Mouse (Mus musculus) yolk sac, embryonic 10.5 days (tissue): ENCODE measurements at regions not wholly inside any gene's neighbourhood (a gene's known extent, or its start where the extent isn't known, plus 50 kb on each side); places are given as distances from the start of the nearest gene placed in this dataset.
A peak's percentile ranks its signal among the peaks of the same experiment; 100 is the strongest.

Experiments
- DNase-seq: peaks from one replicate; pipeline ENCODE4 v3.0.0-alpha.2; 2017; ENCODE audit warnings: low spot score

DNA sequence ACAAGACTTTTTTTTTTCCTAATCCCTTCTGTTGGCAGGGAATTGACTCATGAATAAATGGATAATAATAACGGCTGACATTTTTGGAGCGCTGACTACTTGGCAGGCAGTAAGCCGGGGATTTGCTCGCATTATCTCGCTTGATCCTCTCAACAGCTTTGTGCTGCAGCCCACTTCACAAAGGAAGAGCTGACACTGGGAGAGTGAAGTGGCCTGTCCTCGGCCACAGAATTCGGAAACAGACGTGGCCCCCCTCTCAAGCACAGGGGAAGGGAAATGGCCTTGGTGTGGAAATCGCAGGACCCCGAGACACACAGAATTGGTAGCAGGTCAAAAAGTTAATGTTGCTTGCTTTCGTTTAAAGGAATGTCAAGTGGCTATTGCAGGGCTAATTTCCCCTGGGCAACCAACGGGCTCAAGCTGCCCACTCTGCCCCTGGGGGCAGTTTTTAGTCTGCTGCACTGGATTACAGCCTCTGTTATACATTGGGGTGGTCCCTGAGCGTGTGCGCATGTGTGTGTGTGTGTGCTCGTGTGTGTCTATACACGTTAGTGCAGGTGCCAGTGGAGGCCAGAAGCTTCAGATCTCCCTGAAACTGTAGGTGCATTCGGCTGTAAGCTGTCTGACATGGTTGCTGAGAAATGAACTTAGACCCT is 483.1 kb downstream of the Plcl1 start:
- DNase-seq, result no peak

DNA sequence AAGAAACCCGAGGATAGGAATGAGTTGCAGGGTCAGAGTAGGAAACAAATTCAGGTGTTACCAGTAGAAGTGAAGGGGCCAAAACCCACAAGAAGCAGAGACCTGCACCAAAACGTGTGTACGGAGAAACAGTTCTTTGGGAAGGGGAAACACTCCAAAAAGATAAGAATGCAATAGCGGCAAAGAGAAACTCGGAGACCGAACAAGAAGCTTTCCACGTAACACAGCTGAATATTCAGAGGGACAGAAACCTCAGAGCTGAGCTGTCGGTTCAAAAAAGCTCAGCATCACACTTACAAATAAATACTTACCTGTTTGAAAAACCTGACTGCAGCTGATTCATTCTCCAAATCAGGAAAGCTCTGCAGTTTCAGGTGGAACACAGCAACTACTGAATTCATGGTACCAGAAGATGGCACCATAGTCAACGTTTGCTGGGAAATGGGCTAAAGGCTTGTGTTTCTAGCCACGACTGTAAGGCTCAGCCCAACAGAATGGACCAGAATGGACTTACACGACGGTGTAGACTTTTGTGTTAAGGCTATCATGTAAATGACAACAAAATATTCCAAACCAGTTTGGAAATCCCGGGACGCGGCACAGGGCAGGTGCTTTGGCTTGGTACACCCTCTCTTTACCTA is 484.9 kb downstream of the Plcl1 start:
- DNase-seq, result peak; percentile 10

DNA sequence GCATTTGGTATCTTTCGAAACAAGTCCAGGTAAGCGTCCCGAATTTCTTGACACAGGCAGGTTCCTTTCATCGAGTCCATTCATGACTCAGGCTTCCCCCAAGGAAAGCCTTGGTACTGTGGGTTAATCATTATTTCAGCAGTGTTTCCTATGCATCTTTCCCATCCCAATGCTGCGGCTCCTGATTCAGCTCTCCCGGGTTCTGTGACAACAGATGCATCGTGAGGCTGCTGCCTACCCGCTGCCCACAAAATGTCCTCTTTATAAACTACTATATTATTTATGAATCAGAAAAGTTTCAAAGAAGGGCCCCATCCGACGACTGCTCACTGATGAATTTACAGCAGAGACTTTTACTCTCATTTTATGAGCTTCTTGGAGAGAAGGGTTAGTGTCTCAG is 486.2 kb downstream of the Plcl1 start:
- no peak for DNase-seq

DNA sequence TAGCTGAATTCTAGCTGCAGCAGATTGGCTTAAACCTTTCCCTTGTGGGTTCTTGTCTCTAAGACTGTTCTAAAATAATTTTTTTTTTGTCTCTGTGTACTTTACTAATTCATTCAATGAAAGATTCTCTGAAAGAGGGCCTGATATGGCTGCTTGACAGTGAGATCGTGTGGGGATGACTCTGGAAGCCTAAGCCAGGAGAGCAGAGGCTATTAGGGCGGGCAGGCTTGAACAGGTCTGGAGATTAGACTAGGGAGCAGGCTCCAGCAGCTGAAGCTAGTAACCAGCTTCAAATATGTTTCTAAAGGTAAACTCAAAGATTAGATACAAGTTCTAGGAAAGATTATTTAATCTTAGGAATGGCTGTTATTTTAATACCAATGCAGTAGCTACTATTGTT is 491.9 kb downstream of the Plcl1 start:
- no peak for DNase-seq

DNA sequence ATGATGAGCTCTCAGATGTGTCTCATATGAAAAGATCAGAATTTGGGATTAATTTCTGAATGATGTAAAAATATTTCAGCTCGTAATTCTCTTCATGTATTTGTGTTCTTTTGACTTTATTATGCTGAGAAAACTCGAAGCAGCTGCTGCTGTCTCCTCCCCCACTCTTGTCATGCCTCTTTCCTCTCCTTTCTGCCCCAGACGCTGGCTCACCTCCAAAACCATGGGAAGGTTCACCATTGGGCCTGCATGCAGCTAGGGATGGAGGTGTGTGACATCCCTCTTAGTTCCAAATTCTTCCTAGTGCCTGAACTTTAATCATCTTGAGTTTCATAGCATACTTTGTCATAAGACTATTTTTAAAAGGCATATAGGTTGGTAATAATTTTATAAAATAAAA is 492.3 kb downstream of the Plcl1 start:
- DNase-seq, result no peak

DNA sequence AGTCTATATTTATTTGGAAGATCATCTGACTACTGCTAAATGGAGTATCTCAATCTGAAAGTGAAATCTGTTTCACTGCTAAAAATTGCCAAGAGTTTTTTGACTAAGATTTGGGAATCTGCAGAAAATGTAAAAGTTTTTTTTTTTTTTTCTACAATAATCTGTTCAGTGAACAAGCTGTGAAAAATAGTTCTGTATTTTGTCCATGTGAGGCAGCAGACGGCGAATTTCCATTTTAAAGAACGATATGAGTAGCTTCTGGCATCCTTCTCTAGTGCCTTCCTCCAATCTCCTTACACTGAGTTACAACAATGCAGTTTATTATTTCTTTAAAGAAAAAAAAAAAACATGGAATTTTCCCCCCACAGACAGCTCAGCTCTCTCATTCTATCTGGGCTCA is 494.3 kb downstream of the Plcl1 start:
- no peak for DNase-seq

DNA sequence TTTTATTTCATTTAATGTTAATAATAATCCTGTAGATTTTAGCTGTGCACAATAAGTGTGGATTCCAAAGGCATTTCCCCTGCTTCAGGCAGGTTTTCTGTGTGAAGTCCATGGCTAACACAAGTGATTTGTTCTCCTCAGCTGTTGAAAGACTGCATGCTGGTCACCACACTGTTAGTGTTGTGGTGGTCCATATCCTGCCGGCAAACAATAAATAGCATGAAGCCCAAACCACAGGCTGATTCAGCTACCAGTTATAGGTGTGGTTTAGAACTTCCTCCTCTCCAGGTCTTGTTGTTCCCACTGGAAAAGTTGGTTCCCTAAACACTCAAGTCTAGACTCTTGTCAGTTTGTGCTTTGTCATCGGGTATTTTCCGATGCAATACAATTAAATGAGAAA is 497.5 kb downstream of the Plcl1 start:
- DNase-seq, result no peak

DNA sequence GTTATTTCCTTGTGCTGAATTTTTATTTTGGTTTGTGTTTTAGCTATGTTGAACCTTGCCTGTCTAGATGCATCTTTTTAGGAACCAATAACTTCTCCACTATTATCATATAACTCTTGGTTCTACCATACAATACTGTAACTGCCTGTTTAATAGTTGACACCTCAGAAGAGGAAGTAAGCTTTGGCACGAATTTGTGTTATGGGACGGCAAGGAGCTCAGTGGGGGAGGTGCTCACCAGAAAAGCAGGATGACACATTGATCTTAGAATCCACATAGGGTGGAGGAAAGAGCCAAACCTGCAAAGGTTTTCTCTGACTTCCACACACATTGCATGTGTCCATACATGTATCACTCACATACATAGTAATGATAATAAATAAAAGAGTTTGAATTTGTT is 498.9 kb downstream of the Plcl1 start:
- DNase-seq, result no peak

DNA sequence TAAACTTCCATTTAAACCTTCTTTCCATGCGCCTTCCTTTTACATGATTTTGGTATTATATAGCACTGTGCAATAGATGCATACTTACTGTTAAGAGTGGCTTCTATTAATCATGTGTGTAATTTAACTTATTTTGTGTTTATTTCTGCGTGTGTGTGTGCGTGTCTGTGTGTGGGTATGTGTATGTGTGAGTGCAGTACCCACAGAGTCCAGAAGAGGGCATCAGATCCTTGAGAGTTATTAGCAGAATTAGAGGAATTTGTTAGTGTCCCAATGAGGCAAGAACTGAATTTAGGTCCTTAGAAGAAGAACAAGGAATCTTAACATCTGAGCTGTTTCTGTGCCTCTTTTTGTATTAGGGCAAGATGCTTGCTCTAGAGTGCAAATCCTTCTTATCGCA is 499.5 kb downstream of the Plcl1 start:
- DNase-seq, result no peak

DNA sequence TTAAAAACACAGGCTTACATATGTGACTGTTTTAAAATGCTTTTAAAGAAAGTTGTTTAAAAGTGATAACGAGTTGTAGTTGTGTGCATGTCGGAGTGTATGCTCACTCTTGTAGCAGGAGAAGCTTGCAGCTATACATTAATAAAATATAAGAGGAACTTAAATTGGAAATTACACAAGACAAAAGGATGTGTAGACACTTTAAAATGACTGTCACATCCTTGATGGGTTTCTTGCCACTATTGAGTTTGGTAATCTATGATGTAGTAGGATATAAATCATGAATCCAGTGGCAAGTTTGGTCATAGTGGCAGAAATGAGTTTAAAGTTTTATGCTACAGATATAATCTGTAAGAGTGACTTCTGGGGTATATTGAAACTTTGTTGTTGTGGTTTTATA is 504.3 kb downstream of the Plcl1 start:
- no peak for DNase-seq

DNA sequence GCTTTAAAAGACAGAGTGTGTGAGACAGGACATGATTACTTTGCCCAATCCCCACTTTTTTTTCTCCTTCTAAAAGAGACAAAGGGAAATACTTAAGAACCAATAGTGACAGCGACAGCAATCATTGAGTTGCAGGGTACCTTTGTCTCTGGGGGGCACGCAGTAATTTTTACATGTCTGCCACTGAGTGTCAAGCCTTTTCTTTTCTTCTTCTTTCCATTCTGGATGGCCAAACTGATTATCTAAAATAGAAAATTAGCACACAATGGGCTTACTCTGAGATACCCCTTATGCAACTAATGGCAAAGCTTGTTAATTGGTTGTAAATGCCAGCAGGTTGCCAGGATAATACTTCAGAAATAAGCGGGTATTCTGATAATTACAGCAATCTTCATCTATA is 508.6 kb downstream of the Plcl1 start:
- DNase-seq, result no peak

DNA sequence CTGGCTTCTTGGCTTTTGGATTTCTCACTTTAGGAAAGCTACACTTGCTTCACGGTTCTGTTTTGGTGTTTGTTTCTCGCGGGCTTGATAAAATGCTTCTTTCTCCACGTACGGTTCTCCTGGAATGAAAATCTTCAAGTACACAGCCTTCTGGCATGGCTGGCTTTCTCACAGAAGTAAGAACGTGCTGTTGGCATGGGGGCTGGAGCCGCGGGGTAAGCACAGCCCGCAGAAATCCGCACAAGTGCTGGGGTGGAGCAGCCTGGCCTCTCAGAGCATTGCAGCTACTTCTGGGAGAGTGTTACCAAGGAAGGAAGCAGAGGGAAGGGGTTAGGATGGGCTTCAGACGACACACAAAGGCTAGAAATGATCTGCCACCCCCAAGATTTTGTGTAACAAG is 510.2 kb downstream of the Plcl1 start:
- no peak for DNase-seq

DNA sequence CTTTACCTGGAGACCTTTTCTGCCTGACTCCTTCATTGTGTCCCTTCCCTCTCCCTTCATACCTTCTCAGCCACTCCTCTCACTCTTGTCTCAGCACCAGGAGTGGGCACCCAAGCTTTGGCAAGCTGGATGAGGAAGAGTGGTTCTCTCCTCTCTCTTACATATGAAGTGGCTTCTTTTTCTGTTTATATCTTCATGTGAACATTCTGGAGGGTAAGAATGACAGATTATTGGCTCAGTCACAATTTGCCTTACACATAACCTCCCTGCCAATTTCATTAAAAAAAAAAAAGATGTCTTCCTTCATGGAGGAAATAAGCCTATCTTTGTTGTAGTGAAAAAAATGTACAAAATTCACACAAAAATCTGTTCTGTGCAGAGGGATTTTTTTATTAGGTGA is 513.8 kb downstream of the Plcl1 start:
- no peak for DNase-seq

DNA sequence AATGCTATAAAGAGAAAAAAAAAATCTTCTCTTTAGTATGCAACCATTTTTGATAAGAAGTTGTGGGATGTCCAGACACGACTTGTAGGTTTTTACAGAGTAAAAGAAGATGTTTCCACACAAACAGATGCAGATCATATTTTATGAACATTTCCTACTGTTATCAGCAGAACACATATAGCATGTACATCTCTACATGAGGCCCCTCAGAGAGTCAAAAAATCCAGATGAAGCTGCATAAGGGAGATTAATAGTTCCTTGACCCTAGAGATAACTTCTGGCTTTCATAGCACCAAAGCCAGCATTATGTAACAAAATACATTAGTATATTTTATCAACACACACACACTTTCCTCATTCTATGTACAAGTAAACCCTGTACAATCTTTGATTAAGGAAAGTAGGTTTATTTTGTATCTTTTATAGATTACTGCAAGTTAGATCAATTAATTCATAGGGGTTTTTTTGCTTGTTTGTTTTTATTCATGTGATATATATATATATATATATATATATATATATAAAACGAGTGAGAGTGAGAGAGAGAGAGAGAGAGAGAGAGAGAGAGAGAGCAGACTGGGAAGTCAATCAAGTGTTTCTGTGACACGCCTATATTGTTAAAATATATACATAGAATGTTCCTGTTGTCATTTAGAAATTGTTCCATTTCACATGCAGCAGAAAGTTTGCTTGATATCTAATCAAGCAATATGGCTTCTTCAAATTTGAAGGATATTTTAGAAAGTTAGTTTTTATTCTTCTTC is 541.2 kb downstream of the Plcl1 start:
- DNase-seq, result no peak

DNA sequence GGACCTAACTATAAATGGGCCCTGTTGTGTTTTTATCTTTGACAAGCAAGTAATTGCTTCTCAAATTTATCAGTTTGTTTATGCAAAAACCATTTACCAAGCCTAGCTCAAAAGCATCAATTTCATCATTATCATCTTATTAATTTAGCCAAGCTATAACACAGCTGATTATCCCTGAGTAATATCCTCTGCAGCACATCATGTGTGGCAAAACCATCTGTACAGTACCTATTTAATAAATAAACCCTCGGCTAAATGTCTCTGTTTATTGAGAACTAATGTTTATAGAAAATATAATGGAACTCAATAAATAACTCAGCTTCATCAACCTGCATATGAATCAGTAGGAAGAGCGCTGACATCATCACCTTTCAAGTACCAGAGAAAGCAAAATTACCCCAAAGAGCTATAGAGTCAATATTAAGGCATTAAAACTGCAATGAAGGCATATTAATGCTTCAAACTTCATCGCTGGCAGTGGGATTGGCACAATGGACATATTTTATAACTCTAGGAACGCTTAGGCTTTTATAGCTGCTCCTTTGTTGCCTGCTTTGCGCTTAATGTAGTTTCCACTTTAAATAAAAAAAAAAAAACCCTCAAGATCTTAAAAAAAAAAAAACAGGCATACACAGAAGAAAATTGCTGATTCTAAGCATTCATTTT is 542.0 kb downstream of the Plcl1 start:
- no peak for DNase-seq

DNA sequence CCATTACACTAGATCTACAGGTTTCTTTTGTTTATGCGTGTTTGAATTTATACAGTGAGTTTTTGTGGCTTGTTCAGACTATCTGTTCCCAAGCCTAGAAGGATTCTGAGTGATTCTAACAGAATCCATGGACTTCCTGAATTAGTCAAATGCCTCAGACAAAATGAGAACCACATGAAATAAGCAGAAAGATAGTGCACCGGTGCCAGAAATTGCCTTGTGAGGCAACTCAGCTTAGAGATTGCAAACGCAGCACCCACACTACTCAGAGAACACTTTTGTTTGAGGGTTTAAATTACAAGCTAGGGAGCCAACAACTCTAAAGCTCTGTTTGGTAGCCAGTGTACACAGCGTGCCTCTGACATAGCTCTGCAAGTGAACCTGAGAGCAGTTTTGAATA is 543.9 kb downstream of the Plcl1 start:
- no peak for DNase-seq

DNA sequence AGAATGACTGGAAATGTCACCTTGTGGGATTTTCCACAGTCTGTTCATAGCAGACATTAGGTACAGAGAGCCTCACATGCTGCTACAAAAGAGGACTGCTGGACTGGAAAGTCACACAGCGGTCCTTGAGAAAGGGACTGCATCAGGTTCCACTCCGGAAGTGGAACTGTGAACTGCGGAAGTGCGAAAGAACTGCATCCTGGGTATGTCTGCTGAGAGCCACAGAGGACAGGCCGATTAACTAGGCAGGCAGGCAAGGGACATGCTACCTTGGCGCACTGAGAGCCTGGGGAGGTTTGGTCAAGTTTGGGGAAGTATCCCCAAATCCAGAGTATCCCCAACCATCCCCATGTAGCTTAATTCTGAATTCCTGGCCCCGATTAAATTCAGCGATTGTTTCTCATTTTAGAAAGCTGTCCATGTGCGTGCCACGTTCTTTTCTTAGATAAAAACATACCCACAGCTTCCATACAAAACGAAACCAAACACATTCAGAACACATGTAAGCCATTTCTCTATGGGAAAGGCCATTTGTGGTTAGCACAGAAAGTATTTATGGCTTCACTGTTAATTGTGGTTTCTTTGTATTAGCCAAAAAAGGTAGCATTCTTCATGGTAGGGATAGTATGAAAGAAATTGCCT is 552.2 kb downstream of the Plcl1 start:
- no peak for DNase-seq

DNA sequence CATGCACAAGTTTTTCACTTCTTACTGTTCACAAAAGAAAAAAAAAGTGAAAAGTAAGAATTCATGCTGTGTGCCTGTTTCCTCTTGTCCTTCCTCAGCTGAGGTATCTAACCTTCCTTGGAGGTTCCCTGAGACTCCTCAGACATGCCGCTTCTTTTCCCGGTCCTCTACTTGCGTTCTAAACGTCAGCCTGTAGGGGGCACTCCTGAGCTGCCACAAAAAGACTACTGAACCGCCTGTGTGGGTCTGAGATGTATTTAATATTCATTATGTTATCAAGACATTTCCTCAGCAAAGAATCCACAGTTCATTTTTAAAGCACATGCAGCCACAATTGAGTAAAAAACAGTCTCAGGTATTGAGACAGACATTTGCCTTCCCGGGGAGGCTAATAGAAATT is 554.6 kb downstream of the Plcl1 start:
- DNase-seq, result peak; percentile 8

DNA sequence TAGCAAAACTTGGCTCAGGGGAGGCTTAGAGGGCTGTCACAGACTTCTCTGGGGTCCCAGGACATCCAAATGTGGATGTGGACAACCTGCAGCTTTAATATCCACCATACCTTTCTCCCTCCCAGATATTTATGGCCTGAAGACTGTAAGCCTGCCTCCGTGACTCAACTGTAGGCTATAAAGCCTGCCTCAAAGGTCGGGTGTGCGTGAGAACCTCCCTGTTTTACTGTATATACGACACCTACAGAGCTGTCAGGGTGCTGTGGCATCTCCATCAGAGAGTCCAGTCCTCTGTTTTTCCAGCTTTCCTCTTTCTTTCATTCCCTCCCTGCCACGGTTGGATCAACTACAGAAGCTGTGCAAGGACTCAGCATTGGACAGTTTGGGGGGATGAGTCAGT is 558.1 kb downstream of the Plcl1 start:
- DNase-seq, result no peak

DNA sequence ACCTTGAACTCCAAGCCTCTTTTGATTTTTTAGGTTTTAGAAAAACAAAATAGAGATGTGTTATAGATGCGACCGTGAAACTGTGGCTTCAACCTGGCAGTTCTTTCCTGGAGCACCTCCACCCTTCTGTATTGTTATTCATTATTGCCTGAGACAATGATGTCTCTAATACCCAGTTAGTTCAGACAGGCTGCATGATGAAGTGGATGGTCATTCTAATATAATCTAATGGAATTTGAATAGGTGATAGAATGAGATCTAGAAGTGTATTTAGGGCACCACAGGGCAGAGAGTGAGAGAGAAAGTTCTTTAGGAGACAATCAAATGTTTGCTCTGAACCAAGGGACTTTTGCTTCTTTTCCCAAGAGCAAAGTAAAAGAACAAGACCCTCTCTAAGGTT is 560.6 kb downstream of the Plcl1 start:
- no peak for DNase-seq

DNA sequence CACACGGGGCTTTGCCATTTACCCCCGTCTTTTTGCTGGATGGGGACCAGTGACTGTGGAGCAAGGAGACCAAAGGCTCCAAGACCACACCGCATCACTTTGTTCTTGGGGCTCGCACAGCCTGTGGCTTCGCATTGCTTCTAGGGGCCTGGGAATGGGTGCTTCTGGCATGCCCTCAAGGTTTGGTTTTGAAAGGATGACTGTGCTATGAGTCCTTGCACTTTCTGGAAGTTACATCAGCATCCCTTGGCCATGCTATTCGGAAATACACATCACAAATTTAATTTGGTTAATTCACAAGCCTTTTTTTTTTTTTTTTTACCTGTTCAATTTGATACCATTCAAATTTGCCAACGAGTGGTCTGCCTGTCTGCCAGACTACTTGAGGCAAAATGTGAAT is 562.1 kb downstream of the Plcl1 start:
- DNase-seq, result no peak

DNA sequence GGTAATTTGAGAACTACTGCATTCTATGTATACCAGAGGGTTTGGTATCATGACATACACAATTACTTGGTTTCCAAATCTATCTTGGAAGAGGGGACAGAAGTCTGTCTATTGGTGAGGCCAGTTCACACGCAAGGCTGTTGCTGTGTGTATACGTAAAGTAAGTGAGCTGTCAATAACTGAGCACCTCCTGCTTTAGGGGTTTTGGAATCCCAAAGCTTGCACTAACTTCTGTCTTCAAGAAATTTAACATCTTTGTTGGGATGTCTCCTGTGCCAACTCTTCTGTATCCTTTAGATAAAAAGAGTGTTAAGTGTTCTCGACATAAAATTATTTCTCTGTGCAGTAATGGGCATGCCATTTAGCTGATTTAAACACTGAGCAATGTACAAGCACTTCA is 572.1 kb downstream of the Plcl1 start:
- no peak for DNase-seq
